Mouse (Mus musculus): ENCODE results near the gene Izumo4. TPM values are rescaled to one million over a fixed set of nuclear protein-coding genes. Genes with fewer than 3 reads are reported as not detected.

Izumo4 gene
- polyA plus RNA-seq, 1 experiment from 2014 or later: 20.1 TPM

DNA sequence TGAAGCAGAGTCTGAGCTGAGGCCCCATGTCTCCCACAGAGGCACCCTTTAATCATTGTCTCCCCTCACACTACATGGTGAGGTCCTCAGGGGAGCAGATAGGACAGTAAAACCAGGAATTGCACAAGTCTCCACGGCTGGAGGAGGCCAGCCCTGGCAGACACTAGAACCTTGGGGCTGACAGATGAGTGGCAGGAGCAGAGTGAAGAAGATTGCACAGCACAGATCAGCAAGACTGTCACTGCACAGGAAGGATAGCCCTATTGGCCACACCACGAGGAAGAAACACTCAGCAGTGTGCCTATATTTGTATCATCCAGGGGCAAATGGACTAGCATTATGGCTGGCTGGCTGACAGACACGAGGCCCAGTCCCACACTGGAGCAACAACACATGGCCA is 8.8 kb downstream of the Izumo4 start:
- DNase-seq (ENCODE audit: low spot score): no peak

DNA sequence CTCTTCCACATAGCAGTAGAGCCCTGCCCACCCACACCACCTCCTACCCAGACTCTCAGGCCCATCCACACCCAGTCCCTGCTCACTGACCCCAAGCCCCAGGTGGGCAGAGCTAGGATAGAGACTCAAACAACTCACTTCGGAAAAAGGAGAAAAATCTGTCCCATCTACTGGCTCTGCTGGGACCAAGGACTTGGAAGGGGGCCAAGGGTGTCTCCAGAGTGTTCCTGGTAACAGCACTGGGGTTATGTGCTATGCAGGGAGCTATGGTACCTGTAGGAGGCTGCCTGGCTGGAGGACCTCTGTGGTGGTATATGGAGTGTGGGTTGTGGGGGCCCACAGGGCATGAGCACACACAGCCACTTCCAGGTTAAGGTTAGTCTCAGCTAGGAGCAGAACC is 15.3 kb downstream of the Izumo4 start:
- no peak for DNase-seq (ENCODE audit: low spot score)

DNA sequence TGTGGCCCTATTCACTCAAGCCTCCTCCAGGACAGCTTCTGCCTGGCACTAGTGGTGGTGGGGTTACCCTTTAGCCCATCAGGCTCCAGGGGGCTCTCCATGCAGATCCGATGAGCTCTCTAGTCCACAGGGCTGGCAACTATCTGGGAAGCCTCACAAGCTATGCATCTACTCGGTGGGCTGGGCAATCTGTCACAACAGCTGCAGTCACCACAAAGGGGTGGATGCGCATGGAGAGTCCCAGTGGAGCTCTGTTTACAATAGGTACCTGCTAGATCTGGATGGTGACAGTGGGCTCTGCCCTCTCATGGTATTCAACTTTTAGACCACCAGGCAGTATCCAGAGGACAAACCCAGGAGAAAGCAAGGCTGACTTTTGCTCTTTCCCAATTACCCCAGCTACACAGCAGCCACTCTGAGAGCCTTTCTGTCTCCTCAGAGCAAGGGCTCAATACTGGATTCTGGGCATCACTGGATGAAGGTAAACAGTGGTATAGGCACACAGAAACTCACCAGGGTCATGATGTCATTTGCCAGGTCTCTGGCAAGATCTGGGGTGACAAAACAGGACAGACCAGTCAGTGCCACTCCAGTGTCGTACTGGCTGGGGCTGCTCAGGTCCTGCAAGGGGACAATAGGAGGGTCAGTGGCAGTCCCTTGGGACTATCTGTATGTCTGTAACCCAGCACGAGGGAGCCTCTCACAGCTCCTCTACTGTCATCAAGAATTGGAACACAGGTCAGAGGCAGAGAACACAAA is 25.6 kb downstream of the Izumo4 start:
- no peak for DNase-seq (ENCODE audit: low spot score)

DNA sequence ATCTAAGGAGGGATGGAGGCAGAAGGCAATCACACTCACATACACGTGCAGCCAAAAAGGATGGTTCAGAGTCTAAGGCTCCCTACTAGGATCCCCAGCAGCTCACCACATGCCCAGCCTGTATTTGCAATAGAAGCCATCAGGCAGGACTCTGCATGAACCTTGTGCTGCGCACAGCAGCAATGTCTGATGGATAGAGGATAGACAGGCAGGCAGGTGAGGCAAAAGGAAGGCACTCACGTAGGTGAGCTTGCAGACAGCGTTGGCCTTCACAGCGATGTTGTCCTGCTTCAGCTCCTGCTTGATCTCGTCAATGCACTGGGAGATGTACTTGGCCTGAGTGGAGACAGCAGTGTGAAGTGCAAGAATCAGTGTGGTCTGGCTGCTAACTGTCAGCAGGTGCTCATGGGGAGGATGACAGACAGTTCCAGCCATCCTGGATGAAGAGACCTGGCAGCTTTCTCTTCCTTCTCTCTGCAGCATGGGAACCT is 30.7 kb downstream of the Izumo4 start:
- no peak for DNase-seq (ENCODE audit: low spot score)

DNA sequence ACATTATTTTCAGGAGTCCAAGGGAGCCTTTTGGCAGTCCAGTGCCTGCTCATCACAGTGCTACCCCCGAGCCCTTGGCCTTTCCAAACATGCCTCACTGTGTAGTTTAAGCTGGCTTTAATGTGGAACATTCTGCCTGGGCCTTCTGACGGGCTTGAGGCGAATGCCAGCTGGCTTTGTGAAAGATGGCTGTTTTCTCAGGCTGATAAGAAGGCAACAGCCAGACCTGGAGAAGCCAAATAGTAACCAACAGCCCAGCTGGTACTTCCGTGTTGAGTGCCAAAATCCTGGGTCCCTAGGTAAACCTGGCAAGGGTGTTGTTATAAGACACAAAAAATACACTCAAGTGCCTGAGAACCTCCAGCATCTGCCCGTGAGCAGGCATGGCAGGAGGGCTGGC is 34.7 kb downstream of the Izumo4 start:
- DNase-seq (ENCODE audit: low spot score): no peak

DNA sequence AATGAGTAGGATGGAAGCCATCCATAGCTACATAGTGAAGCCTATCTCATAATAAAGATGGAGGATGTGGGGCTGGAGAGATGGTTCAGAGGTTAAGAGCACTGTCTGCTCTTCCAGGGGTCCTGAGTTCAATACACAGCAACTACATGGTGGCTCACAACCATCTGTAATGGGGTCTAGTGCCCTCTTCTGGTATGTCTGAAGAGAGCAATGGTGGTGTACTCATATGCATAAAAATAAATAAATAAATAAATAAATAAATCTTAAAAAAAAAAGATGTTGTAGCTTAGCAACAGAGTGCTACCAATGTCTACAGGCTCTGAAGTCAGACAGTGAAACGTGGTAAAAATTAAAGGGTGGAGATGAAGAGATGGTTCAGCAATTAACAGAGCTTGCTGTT is 36.7 kb downstream of the Izumo4 start:
- no peak for DNase-seq (ENCODE audit: low spot score)

DNA sequence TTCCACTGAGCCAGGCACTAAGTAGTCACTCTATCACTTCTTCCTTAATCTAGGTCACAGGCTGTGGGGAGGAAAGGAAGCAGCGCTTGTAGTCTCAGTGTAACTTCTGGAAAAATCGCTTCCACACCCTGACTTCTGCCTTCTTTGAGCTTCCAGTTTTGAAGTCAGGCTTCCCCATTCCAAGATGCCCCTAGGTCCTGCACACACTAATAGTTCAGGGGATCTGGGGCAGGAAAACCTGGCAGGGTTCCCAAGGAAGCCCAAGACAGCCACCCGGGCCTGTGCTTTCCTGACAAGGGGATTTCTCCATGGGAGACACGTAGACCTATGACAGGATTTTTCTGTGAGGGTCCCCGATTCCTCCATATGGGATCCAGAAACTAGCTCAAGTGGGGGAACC is 39.2 kb downstream of the Izumo4 start:
- no peak for DNase-seq (ENCODE audit: low spot score)

DNA sequence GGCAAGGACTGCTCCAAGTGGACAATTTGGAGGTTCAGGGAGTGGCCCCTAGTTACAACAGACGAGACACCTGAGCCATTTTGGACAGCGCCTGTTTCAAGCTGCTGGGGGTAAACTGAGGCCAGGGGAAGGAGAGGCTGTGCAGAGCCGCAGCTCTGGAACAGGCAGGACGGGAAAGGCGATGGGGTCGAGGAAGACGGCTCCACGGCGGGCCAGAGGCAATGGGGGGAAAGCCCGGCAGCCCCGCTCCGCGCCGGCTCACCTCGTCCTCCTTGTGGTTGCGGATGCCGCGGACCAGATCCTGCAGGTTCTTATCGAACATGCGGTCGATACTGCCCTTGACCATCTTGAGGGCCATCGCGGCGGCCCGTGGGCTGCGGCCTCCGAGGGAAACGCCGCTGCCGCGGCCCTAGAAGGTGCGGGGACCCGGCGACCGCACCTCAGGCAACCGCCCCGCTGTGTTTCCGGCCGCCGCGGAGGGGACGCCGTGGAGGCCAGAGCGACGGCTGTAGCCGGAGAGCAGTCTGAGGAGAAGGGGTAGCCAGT is 39.7 kb downstream of the Izumo4 start:
- DNase-seq (ENCODE audit: low spot score): no peak

DNA sequence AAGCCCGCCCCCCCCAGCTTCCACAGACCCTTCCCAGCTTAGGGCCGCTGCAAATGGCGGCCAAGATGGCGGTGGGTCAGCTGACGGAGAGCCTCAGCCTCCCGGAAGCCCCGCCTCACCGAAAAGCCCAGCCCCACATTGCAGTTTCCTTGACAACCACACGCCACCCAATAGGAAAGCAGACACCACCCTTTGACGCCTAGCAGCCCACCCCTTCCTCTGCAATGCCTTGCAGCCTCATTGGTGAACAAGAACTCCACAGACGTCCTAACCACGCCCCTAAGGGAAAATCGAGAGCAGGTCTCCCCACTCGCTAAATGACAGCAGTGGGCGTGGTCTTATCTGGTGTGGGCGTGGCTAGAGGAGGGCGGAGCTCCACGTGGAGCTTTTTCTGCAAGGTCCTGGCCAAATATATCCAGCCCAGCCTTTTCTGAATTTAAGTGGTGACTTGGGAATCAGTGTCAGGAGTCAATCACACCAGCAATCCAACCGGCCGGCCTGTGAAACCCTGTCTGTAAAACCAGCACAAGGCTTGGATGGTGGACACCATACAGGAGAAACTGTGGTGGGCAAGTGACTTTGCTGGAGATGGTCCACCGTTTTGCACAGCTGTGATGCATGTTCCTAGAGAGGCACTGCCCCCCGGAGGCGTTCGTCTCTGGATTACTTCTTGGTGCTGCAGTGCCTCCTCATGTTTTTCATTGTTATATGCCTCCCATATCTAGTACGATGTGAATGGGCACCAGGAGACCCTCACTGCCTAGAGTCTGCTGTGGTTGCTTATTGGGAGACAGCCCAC is 40.4 kb downstream of the Izumo4 start, which contains the start of gene Ap3d1:
Gene Ap3d1 (minus strand): TSS at position 85 of the 799 bp plus-strand sequence.
- DNase-seq (ENCODE audit: low spot score): peak; percentile 99

DNA sequence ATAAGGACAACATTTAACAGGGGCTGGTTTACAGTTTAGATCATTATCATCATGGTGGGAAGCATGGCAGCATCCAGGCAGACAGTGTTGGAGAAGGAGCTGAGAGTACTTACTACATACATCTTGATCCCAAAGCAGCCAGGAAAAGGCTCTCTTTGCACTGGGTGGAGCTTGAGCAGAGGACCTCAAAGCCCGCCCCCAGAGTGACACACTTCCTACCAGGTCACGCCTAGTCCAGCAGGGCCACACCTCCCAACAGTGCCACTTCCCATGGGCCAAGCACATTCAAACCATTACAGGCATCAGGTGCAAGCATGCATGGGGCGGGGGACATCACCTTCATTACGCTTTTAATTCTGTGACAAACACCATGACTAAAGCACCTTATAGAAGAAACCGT is 42.3 kb downstream of the Izumo4 start:
- no peak for DNase-seq (ENCODE audit: low spot score)

DNA sequence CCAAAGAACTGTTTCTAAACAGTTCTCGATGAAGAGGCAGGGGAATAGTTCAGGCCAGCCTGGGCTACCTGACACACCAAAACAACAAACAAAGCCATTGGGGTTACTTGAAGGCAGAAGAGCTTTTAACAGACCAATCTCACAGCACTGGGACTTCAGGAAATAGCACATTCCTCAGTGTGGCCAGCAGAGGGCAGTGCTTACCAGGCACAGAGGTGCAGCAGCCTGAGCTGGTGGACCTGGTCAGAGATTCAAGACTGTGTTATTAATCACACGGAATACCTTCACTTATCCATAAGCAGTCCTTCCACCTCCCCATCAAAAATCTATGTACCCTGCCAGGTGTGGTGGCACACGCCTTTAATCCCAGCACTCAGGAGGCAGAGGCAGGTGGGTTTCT is 45.4 kb downstream of the Izumo4 start:
- peak; percentile 68 for DNase-seq (ENCODE audit: low spot score)

DNA sequence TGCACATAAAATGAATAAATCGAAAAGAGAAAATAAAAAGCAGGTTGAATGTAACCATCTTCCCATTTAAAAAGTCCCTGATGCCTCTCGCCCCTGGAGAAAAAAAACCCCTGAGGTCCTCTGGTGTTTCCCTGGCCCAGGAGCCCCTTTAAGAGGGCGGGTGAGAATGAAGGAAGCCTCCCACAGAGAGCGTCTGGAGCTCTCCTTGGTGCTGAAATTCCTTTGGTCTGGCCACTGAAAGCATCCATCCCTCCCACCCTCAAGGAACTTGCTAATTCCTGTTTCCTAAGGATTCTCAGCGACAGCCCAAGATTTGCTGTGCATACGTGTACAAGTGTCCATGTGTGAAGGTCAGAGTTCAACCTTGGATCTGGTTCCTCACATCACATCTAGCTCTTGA is 46.6 kb downstream of the Izumo4 start:
- DNase-seq (ENCODE audit: low spot score): peak; percentile 68

DNA sequence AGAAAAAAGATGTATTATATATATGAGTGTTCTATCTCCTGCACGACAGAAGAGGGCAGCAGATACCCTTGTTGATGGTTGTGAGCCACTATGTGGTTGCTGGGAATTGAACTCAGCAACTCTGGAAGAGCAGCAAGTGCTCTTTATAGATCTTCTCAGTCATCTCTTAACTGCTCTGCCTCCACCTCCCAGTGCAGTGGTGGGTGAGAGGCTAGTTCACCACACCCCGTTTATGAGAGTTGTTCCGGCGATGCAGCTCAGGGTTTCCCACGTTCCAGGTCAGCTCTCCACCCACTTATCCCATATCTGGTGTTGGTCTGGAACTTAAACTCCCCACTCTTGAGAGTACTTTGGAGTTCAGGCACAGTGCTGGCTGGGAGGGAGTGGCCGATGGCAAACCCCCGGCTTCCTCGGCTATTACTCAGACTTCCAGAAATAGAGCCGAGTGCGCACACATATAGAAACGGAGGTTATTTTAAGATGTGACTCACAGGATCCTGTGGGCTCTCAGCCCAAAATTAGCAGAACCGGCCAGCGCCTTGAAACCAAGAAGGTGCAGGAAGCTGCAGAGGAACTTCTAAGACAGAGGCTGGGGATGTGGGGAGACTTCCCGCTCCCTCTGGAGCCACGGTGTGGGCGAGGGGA is 49.3 kb downstream of the Izumo4 start:
- DNase-seq (ENCODE audit: low spot score): peak; percentile 45

DNA sequence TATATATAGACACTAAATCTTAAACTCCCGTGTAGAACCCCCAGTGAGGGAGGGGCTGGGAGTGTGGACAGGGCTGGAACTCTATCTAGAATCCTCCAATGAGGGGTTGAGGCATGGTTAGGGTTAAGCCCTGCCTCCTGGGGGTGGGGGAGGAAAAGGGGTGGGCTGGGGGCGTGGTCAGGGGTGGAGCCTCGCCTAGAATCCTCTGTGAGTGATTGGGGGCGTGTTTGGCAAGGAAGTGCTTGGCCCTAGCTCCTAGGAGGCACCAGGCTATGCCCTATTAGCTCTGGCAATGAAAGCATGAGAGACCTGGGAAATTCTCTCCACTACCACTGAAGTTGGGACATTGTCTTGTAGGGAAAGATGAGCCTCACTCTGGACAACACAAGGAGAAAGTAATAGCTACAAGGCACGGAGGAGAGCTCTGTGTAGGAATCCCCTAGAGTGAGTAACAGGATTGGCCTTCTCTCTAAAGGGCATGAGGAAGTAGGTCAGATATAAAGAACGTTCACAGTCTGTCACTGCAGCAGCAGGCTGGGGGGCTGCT is 50.2 kb downstream of the Izumo4 start:
- DNase-seq (ENCODE audit: low spot score): peak; percentile 81

DNA sequence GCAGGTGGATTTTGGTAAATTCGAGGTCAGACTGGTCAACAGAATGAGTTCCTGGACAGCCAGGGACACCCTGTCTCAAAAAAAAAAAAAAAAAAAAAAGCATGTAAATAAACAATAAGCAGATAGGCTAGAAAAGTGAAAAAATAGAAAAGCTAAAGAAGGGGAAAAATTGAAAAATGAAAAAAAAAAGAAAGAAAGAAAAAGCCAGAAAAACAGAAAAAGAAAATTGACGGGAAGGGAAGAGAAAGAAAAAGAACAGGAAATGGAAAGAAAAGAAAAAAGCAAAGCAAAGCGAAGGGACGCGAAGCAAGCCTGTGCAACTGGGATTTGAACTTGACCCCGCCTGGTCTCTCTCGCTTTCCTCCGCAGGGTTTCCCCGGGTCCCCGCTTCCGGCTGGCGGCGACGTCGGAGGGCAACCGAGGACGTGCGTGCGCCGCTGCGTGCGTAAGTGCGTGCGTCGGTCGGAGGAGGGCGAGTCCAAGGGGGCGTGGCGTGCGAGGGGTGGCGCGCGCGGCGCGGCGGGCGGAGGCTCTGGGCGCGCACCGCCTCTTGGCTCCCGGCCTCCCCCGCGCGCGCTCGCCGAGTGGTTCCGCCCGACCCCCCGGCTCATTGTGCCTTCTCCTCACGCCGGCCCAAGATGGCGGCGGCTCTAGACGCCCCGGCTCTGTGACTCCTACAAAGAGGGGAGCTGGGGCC is 52.8 kb downstream of the Izumo4 start, which contains the start of gene Dot1l:
Gene Dot1l (plus strand): TSS at position 613 of the 697 bp plus-strand sequence.
- peak; percentile 99 for DNase-seq (ENCODE audit: low spot score)

Other genes with a start within 250 kb of the Izumo4 start
- gene Onecut3, start 207.3 kb upstream of the Izumo4 start, polyA plus RNA-seq (2015; fragmentation: Nextera tagmentation; extraction: Ambion mirVana): not detected in 2 replicates
- not detected in 2 replicates for gene Atp8b3, start 163.1 kb upstream of the Izumo4 start, polyA plus RNA-seq (2015; fragmentation: Nextera tagmentation; extraction: Ambion mirVana)
- gene Rexo1, start 140.6 kb upstream of the Izumo4 start, polyA plus RNA-seq (2015; fragmentation: Nextera tagmentation; extraction: Ambion mirVana): 24.1 and 25.5 TPM in 2 replicates
- 7.7 and 9.5 TPM in 2 replicates for gene Klf16, start 124.9 kb upstream of the Izumo4 start, polyA plus RNA-seq (2015; fragmentation: Nextera tagmentation; extraction: Ambion mirVana)
- 103 and 118 TPM in 2 replicates for gene Abhd17a, start 111.8 kb upstream of the Izumo4 start, polyA plus RNA-seq (2015; fragmentation: Nextera tagmentation; extraction: Ambion mirVana)
- gene Scamp4, start 99.3 kb upstream of the Izumo4 start, polyA plus RNA-seq (2015; fragmentation: Nextera tagmentation; extraction: Ambion mirVana): 50.4 and 52.9 TPM in 2 replicates
- 6.9 and 10.2 TPM in 2 replicates for gene Adat3, start 99.3 kb upstream of the Izumo4 start, polyA plus RNA-seq (2015; fragmentation: Nextera tagmentation; extraction: Ambion mirVana)
- 2.8 and 4.2 TPM in 2 replicates for gene Gm49322, start 96.2 kb upstream of the Izumo4 start, polyA plus RNA-seq (2015; fragmentation: Nextera tagmentation; extraction: Ambion mirVana)
- gene Csnk1g2, start 79.3 kb upstream of the Izumo4 start, polyA plus RNA-seq (2015; fragmentation: Nextera tagmentation; extraction: Ambion mirVana): 153 and 160 TPM in 2 replicates
- gene Btbd2, start 45.1 kb upstream of the Izumo4 start, polyA plus RNA-seq (2015; fragmentation: Nextera tagmentation; extraction: Ambion mirVana): 31.6 and 31.9 TPM in 2 replicates
- 119 and 125 TPM in 2 replicates for gene Mknk2, start 24.1 kb upstream of the Izumo4 start, polyA plus RNA-seq (2015; fragmentation: Nextera tagmentation; extraction: Ambion mirVana)
- gene Mob3a, start 207 bp upstream of the Izumo4 start, polyA plus RNA-seq (2015; fragmentation: Nextera tagmentation; extraction: Ambion mirVana): 107 and 114 TPM in 2 replicates
- gene Ap3d1, start 40.1 kb downstream of the Izumo4 start, polyA plus RNA-seq (2015; fragmentation: Nextera tagmentation; extraction: Ambion mirVana): 48.0 and 54.8 TPM in 2 replicates
- gene Dot1l, start 53.0 kb downstream of the Izumo4 start, polyA plus RNA-seq (2015; fragmentation: Nextera tagmentation; extraction: Ambion mirVana): 10.5 and 15.0 TPM in 2 replicates
- 62.7 and 80.3 TPM in 2 replicates for gene Sf3a2, start 96.0 kb downstream of the Izumo4 start, polyA plus RNA-seq (2015; fragmentation: Nextera tagmentation; extraction: Ambion mirVana)
- gene Plekhj1, start 96.4 kb downstream of the Izumo4 start, polyA plus RNA-seq (2015; fragmentation: Nextera tagmentation; extraction: Ambion mirVana): 137 and 140 TPM in 2 replicates
- gene Amh, start 103.1 kb downstream of the Izumo4 start, polyA plus RNA-seq (2015; fragmentation: Nextera tagmentation; extraction: Ambion mirVana): 0.08 TPM in 2 replicates
- 0.15 and 0.29 TPM in 2 replicates for gene Jsrp1, start 111.3 kb downstream of the Izumo4 start, polyA plus RNA-seq (2015; fragmentation: Nextera tagmentation; extraction: Ambion mirVana)
- gene Oaz1, start 124.5 kb downstream of the Izumo4 start, polyA plus RNA-seq (2015; fragmentation: Nextera tagmentation; extraction: Ambion mirVana): 2,037 and 2,048 TPM in 2 replicates
- gene Lingo3, start 141.9 kb downstream of the Izumo4 start, polyA plus RNA-seq (2015; fragmentation: Nextera tagmentation; extraction: Ambion mirVana): 0.06 and 0.18 TPM in 2 replicates
- 338 and 340 TPM in 2 replicates for gene Lsm7, start 153.0 kb downstream of the Izumo4 start, polyA plus RNA-seq (2015; fragmentation: Nextera tagmentation; extraction: Ambion mirVana)
- 26.8 and 27.7 TPM in 2 replicates for gene Sppl2b, start 153.1 kb downstream of the Izumo4 start, polyA plus RNA-seq (2015; fragmentation: Nextera tagmentation; extraction: Ambion mirVana)
- gene Tmprss9, start 169.7 kb downstream of the Izumo4 start, polyA plus RNA-seq (2015; fragmentation: Nextera tagmentation; extraction: Ambion mirVana): 0.08 and 0.09 TPM in 2 replicates
- 337 and 351 TPM in 2 replicates for gene Timm13, start 198.8 kb downstream of the Izumo4 start, polyA plus RNA-seq (2015; fragmentation: Nextera tagmentation; extraction: Ambion mirVana)
- gene Lmnb2, start 216.1 kb downstream of the Izumo4 start, polyA plus RNA-seq (2015; fragmentation: Nextera tagmentation; extraction: Ambion mirVana): 28.0 and 28.5 TPM in 2 replicates
- gene Gadd45b, start 227.9 kb downstream of the Izumo4 start, polyA plus RNA-seq (2015; fragmentation: Nextera tagmentation; extraction: Ambion mirVana): 19.0 and 21.7 TPM in 2 replicates

All from thymus, postnatal 0 days (tissue).